Mouse (Mus musculus) myocyte (in vitro differentiated cells): ENCODE results near the gene Alk. TPM values are rescaled to one million over a fixed set of nuclear protein-coding genes. Genes with fewer than 3 reads are reported as not detected.
"Not testable (repeated sequence)": the region's sequence is repeated elsewhere in the genome, so short reads cannot be mapped to it uniquely, and the experiment has no call there.

Source experiments
- H3K27me3 ChIP-seq: one replicate; pipeline ENCODE4 v1.6.1; 2011; ENCODE audit not compliant: control insufficient read depth, insufficient read depth, insufficient read length
- H3K36me3 ChIP-seq: one replicate; pipeline ENCODE4 v1.6.1; 2011; ENCODE audit not compliant: control insufficient read depth, insufficient read depth
- H3K4me2 ChIP-seq: one replicate; pipeline ENCODE4 v1.6.1; 2011; ENCODE audit warnings: low read depth, control low read depth
- H3K4me3 ChIP-seq: one replicate; pipeline ENCODE4 v1.5.1; 2011; ENCODE audit warnings: mild to moderate bottlenecking, control low read depth, moderate library complexity
- H3K79me2 ChIP-seq: one replicate; pipeline ENCODE4 v1.6.1; 2011; ENCODE audit not compliant: control insufficient read depth, insufficient read depth
- H3ac ChIP-seq: one replicate; pipeline ENCODE4 v1.6.1; 2011; ENCODE audit not compliant: control insufficient read depth, insufficient read length
- CEBPB ChIP-seq: IDR thresholded peaks from 2 replicates; pipeline ENCODE4 v1.6.1; 2011; ENCODE audit warnings: mild to moderate bottlenecking, moderate library complexity; ENCODE audit not compliant: poor library complexity, insufficient read depth, severe bottlenecking
- E2F4 ChIP-seq: IDR thresholded peaks from one replicate; pipeline ENCODE4 v1.6.1; 2011; ENCODE audit warnings: mild to moderate bottlenecking, control low read depth, moderate library complexity; ENCODE audit not compliant: insufficient read depth
- MAX ChIP-seq: IDR thresholded peaks from one replicate; pipeline ENCODE4 v1.6.1; 2011; ENCODE audit warnings: low read depth, mild to moderate bottlenecking, control low read depth
- MYOD1 ChIP-seq, 3 experiments: IDR thresholded peaks; one replicate each; pipeline ENCODE4 v1.6.1; 2011; ENCODE audit warnings: control low read depth in 2 of 3, low read depth in 2 of 3, mild to moderate bottlenecking in 2 of 3, moderate library complexity in 1 of 3; ENCODE audit not compliant: insufficient read length in 2 of 3, control insufficient read depth in 1 of 3
- MYOG ChIP-seq, 3 experiments: IDR thresholded peaks; one replicate each; pipeline ENCODE4 v1.6.1; 2011; ENCODE audit warnings: control low read depth in 2 of 3, low read depth in 2 of 3, mild to moderate bottlenecking in 2 of 3; ENCODE audit not compliant: insufficient read length in 2 of 3, control insufficient read depth in 1 of 3, insufficient read depth in 1 of 3
- POLR2A ChIP-seq: IDR thresholded peaks from one replicate; pipeline ENCODE4 v1.6.1; 2011; ENCODE audit warnings: low read depth, mild to moderate bottlenecking, control low read depth, moderate library complexity; ENCODE audit not compliant: insufficient read length
- POLR2AphosphoS2 ChIP-seq: IDR thresholded peaks from one replicate; pipeline ENCODE4 v1.6.1; 2011; ENCODE audit warnings: low read depth, control low read depth; ENCODE audit not compliant: insufficient read length
- REST ChIP-seq: IDR thresholded peaks from one replicate; pipeline ENCODE4 v1.6.1; 2011; ENCODE audit warnings: mild to moderate bottlenecking, control low read depth, moderate library complexity; ENCODE audit not compliant: insufficient read depth, insufficient read length
- SRF ChIP-seq: IDR thresholded peaks from one replicate; pipeline ENCODE4 v1.6.1; 2011; ENCODE audit warnings: low read depth; ENCODE audit not compliant: control insufficient read depth, insufficient read length
- TCF12 ChIP-seq: IDR thresholded peaks from one replicate; pipeline ENCODE4 v1.6.1; 2011; ENCODE audit warnings: mild to moderate bottlenecking, control low read depth; ENCODE audit not compliant: poor library complexity, insufficient read depth, severe bottlenecking
- TCF3 ChIP-seq: IDR thresholded peaks from one replicate; pipeline ENCODE4 v1.6.1; 2011; ENCODE audit warnings: low read depth, control low read depth; ENCODE audit not compliant: insufficient read length
- USF1 ChIP-seq: IDR thresholded peaks from one replicate; pipeline ENCODE4 v1.6.1; 2011; ENCODE audit warnings: low read depth, mild to moderate bottlenecking, control low read depth, moderate library complexity
- polyA plus RNA-seq: library from polyadenylated mRNA; unstranded; fragments of >200 nt; fragmentation: generic; extraction: Trizol; gene quantifications from one replicate; pipeline ENCODE4 v1.2.1, GENCODE M21; 2012; ENCODE audit warnings: missing spikeins

Gene Alk
- polyA plus RNA-seq, 1 experiment: not detected

GRCm38 (mm10) chr17:72508678-72509394 lies 95.6 kb downstream of the Alk start:
- Histone ChIP-seq H3K27me3 (no peaks in the 10 kb centered on the region), H3ac (no peak overlapping the region), H3K4me3 (no peak overlapping the region), H3K79me2 (no peaks in the 10 kb centered on the region), H3K4me2 (no peak overlapping the region), H3K36me3 (no peaks in the 10 kb centered on the region)
- TF ChIP-seq MAX (no peak), REST (no peak), TCF3 (no peak)

GRCm38 (mm10) chr17:72505213-72505612 lies 99.2 kb downstream of the Alk start:
- H3ac ChIP-seq: no peak overlapping the region
- no peaks in the 10 kb centered on the region for H3K36me3 ChIP-seq
- H3K79me2 ChIP-seq: no peaks in the 10 kb centered on the region
- no peak overlapping the region for H3K4me2 ChIP-seq
- H3K4me3 ChIP-seq: no peak overlapping the region
- no peaks in the 10 kb centered on the region for H3K27me3 ChIP-seq
- no peak for TF ChIP-seq TCF12
- TF ChIP-seq MYOD1 (IDR thresholded peaks at IDR 0.05; ENCODE audit: control insufficient read depth in 1 of 3, insufficient read length in 2 of 3, low read depth in 2 of 3): no peak
- TF ChIP-seq USF1: no peak

GRCm38 (mm10) chr17:72504581-72504980 lies 99.8 kb downstream of the Alk start:
- TF ChIP-seq SRF: no peak
- no peak for TF ChIP-seq POLR2A
- Histone ChIP-seq H3K36me3 (no peaks in the 10 kb centered on the region), H3K79me2 (no peaks in the 10 kb centered on the region), H3K4me2 (no peak overlapping the region), H3K4me3 (no peak overlapping the region), H3ac (no peak overlapping the region), H3K27me3 (no peaks in the 10 kb centered on the region)

GRCm38 (mm10) chr17:72495395-72495794 lies 109.0 kb downstream of the Alk start:
- TF ChIP-seq TCF12: no peak
- no peak for TF ChIP-seq POLR2AphosphoS2
- TF ChIP-seq REST: no peak
- no peak for TF ChIP-seq CEBPB
- TF ChIP-seq POLR2A: no peak
- no peak for TF ChIP-seq TCF3
- no peak for TF ChIP-seq USF1
- no peak for TF ChIP-seq E2F4
- no peak for TF ChIP-seq MYOD1 (IDR thresholded peaks at IDR 0.05; ENCODE audit: control insufficient read depth in 1 of 3, insufficient read length in 2 of 3, low read depth in 2 of 3)
- TF ChIP-seq MYOG (IDR thresholded peaks at IDR 0.05; ENCODE audit: control insufficient read depth in 1 of 3, insufficient read depth in 1 of 3, insufficient read length in 2 of 3, low read depth in 2 of 3): no peak
- no peak for TF ChIP-seq MAX
- TF ChIP-seq SRF: no peak
- Histone ChIP-seq H3K79me2 (no peaks in the 10 kb centered on the region), H3K4me2 (no peak overlapping the region), H3ac (no peak overlapping the region), H3K36me3 (no peaks in the 10 kb centered on the region), H3K27me3 (no peaks in the 10 kb centered on the region), H3K4me3 (no peak overlapping the region)

- Histone ChIP-seq H3ac (no peak overlapping the region), H3K4me3 (no peak overlapping the region), H3K79me2 (no peaks in the 10 kb centered on the region), H3K36me3 (no peaks in the 10 kb centered on the region), H3K4me2 (no peak overlapping the region), H3K27me3 (no peaks in the 10 kb centered on the region)
- TF ChIP-seq POLR2A (no peak), SRF (no peak), TCF3 (no peak), E2F4 (no peak), REST (no peak), MYOD1 (IDR thresholded peaks at IDR 0.05; ENCODE audit: control insufficient read depth in 1 of 3, insufficient read length in 2 of 3, low read depth in 2 of 3) (no peak), CEBPB (no peak), USF1 (no peak), TCF12 (no peak), MAX (no peak), POLR2AphosphoS2 (no peak), MYOG (IDR thresholded peaks at IDR 0.05; ENCODE audit: control insufficient read depth in 1 of 3, insufficient read depth in 1 of 3, insufficient read length in 2 of 3, low read depth in 2 of 3) (no peak)
Measured at GRCm38 (mm10) chr17:72485623-72486022, 118.8 kb downstream of the Alk start.

- H3K79me2 ChIP-seq, H3K4me3 ChIP-seq, H3K4me2 ChIP-seq, H3K27me3 ChIP-seq, H3K36me3 ChIP-seq, H3ac ChIP-seq: not testable (repeated sequence)
Measured at GRCm38 (mm10) chr17:72479260-72479659, 125.2 kb downstream of the Alk start.
